Mouse (Mus musculus) adipocyte (in vitro differentiated cells): ENCODE results near the gene Slc26a3.

Experiments
- DNase-seq: peaks from one replicate; pipeline ENCODE4 v3.0.0-alpha.2; 2016; ENCODE audit warnings: low spot score

Slc26a3 gene

DNA sequence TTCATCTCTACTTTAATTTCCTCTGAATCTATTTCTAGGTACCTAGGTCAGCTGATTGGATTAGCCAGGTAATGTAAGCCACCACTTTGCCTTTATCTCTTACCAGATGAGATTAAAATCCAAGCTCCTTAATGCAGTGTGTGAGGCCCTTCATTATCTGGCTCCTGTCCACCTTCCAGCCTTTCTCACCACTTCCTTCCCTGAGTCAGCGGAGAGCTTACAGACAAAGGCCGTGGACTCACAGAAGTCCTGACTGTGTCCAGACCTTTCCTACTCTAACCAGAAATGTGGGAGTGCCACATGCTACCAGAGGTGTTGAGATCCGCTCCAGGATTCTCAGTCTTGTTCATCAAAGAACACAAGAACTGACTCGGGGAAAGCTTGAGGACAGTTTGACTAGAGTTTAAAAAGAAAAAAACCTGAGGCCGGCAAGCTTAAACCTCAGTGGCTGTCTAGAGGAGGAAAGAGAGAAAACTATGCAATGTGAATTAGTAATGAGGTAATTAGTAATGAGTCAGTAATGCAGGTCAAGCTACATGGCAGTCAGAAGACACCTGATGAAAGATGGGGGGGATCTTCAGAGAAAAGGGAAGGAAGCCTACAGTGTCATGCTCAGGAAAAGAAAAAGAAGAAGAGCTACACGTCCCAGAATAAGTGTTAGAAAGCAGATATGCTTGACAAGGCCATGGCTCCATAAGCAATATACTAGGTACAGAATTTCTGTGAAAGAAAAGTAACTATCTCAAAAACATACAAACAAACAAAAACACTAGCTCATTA, 123.2 kb downstream of the Slc26a3 start:
- no peak for DNase-seq

- peak; percentile 18 for DNase-seq
Measured at GRCm38 (mm10) chr12:31520119-31520518, 129.4 kb downstream of the Slc26a3 start.

GRCm38 (mm10) chr12:31521371-31521770, 130.7 kb downstream of the Slc26a3 start:
- no peak for DNase-seq
